Comparison of ENCODE assay signal across 18 mouse cellular contexts in genomic region chr5:34165793-34166192, GRCm38 (mm10). TPM values are rescaled to one million over a fixed set of nuclear protein-coding genes. Genes with fewer than 3 reads are reported as not detected.
DNase-seq lines count a peak whose midpoint lies in the region; ATAC-seq and TF ChIP-seq lines count a peak whose summit lies in the region.
"Had no signal": no experiment of that assay in that cellular context is flagged by ENCODE, and none has a peak within 500 bp of the region (broad histone marks: within the 10 kb centered on the region; RNA-seq: fewer than 3 reads in every experiment).

No protein-coding gene starts in this region.

- H3K9ac ChIP-seq in forebrain, embryonic 13.5 days: 0 out of 2 replicates have a peak overlapping the region, but pooled peaks have one; percentile 5
- H3K9ac ChIP-seq in lung, embryonic 14.5 days: no peak overlapping the region
- no peak overlapping the region for H3K9ac ChIP-seq in liver, postnatal 0 days (replicated peaks)
- no peak overlapping the region for H3K9ac ChIP-seq in hindbrain, embryonic 16.5 days (ENCODE audit: low read depth, low read length)
- H3K9ac ChIP-seq: forebrain, postnatal 0 days; heart, embryonic 15.5 days; hindbrain, embryonic 13.5 days had no signal

- no peak for TF ChIP-seq CTCF in lung, embryonic 14.5 days (IDR thresholded peaks at IDR 0.05; ENCODE audit: low read depth)
- no peak for TF ChIP-seq CTCF in liver, postnatal 0 days (IDR thresholded peaks at IDR 0.05; ENCODE audit: low read depth)

- no peak for ATAC-seq in forebrain, embryonic 13.5 days
- no peak for ATAC-seq in lung, embryonic 14.5 days (ENCODE audit: insufficient read depth)
- no peak for ATAC-seq in liver, postnatal 0 days
- no peak for ATAC-seq in hindbrain, embryonic 16.5 days
- ATAC-seq: forebrain, postnatal 0 days had no signal

- H3K36me3 ChIP-seq in forebrain, embryonic 13.5 days (ENCODE audit: poor library complexity, severe bottlenecking): peaks cover 13% of the 10 kb centered on the region
- peaks cover 51% of the 10 kb centered on the region for H3K36me3 ChIP-seq in forebrain, embryonic 10.5 days (replicated peaks)
- H3K36me3 ChIP-seq in lung, embryonic 14.5 days (ENCODE audit: insufficient read depth): peaks cover 24% of the 10 kb centered on the region
- peaks cover 19% of the 10 kb centered on the region for H3K36me3 ChIP-seq in liver, postnatal 0 days (replicated peaks; ENCODE audit: insufficient read depth, low read length)
- no peaks in the 10 kb centered on the region for H3K36me3 ChIP-seq in hindbrain, embryonic 16.5 days (ENCODE audit: control insufficient read depth, insufficient read depth, low read length)

- 88% methylated on average over 4 of the region's 4 CpGs for WGBS in forebrain, embryonic 13.5 days
- WGBS in forebrain, embryonic 10.5 days: 91% methylated on average over 4 of the region's 4 CpGs
- 55% methylated on average over 4 of the region's 4 CpGs for WGBS in lung, embryonic 14.5 days
- WGBS in liver, postnatal 0 days (ENCODE audit: insufficient replicate concordance): 37% methylated on average over 4 of the region's 4 CpGs
- 85% methylated on average over 4 of the region's 4 CpGs for WGBS in hindbrain, embryonic 16.5 days

- no peak for TF ChIP-seq EP300 in liver, postnatal 0 days (IDR thresholded peaks at IDR 0.05; ENCODE audit: low read depth)

- no peak overlapping the region for H3K27ac ChIP-seq in forebrain, embryonic 13.5 days
- no peak overlapping the region for H3K27ac ChIP-seq in forebrain, embryonic 10.5 days
- H3K27ac ChIP-seq in lung, embryonic 14.5 days (ENCODE audit: low read depth): no peak overlapping the region
- no peak overlapping the region for H3K27ac ChIP-seq in liver, postnatal 0 days (ENCODE audit: low read depth)
- no peak overlapping the region for H3K27ac ChIP-seq in hindbrain, embryonic 16.5 days (ENCODE audit: low read depth, low read length)
- H3K27ac ChIP-seq: heart, embryonic 15.5 days; hindbrain, embryonic 13.5 days had no signal

- H3K27me3 ChIP-seq in forebrain, embryonic 13.5 days: no peaks in the 10 kb centered on the region
- no peaks in the 10 kb centered on the region for H3K27me3 ChIP-seq in forebrain, embryonic 10.5 days (ENCODE audit: poor library complexity, severe bottlenecking)
- no peaks in the 10 kb centered on the region for H3K27me3 ChIP-seq in lung, embryonic 14.5 days (ENCODE audit: insufficient read depth, low read length)
- no peaks in the 10 kb centered on the region for H3K27me3 ChIP-seq in liver, postnatal 0 days (ENCODE audit: insufficient read depth, low read length)
- no peaks in the 10 kb centered on the region for H3K27me3 ChIP-seq in hindbrain, embryonic 16.5 days (replicated peaks; ENCODE audit: control insufficient read depth, insufficient read depth, low read length)
- H3K27me3 ChIP-seq: heart, embryonic 15.5 days; hindbrain, embryonic 13.5 days had no signal

- H3K4me3 ChIP-seq in forebrain, embryonic 13.5 days: no peak overlapping the region
- no peak overlapping the region for H3K4me3 ChIP-seq in forebrain, embryonic 10.5 days
- no peak overlapping the region for H3K4me3 ChIP-seq in lung, embryonic 14.5 days (ENCODE audit: low read depth, low read length)
- peak overlapping the region; percentile 17 for H3K4me3 ChIP-seq in liver, postnatal 0 days (ENCODE audit: low read depth, low read length)
- H3K4me3 ChIP-seq in hindbrain, embryonic 16.5 days (ENCODE audit: low read length): no peak overlapping the region
- H3K4me3 ChIP-seq: heart, embryonic 15.5 days; hindbrain, embryonic 13.5 days had no signal

- no peak for DNase-seq in forebrain, embryonic 10.5 days (ENCODE audit: extremely low spot score, low spot score)
- no peak for DNase-seq in lung, embryonic 14.5 days
- DNase-seq in lung, postnatal 14 days: no peak
- DNase-seq in adipocyte (ENCODE audit: low spot score): peak; percentile 27
- no peak for DNase-seq in liver, postnatal 0 days
- no peak for DNase-seq in adrenal gland, adult 2 months
- DNase-seq: adrenal gland, postnatal 25 days; cerebellum, postnatal 10 days; embryo, embryonic 11 days; forebrain, postnatal 0 days; kidney, adult 2 months; lung, postnatal 10 days; midbrain, embryonic 14.5 days; thymus, postnatal 36 days had no signal

- H3K9me3 ChIP-seq in forebrain, embryonic 13.5 days (replicated peaks): no peaks in the 10 kb centered on the region
- H3K9me3 ChIP-seq in forebrain, embryonic 10.5 days: no peaks in the 10 kb centered on the region
- H3K9me3 ChIP-seq in lung, embryonic 14.5 days (ENCODE audit: low read depth, low read length): no peaks in the 10 kb centered on the region
- no peaks in the 10 kb centered on the region for H3K9me3 ChIP-seq in liver, postnatal 0 days (ENCODE audit: low read length)
- no peaks in the 10 kb centered on the region for H3K9me3 ChIP-seq in hindbrain, embryonic 16.5 days (ENCODE audit: control insufficient read depth, low read length)
- H3K9me3 ChIP-seq: heart, embryonic 15.5 days; hindbrain, embryonic 13.5 days had no signal

- peaks cover 27% of the 10 kb centered on the region for H3K4me1 ChIP-seq in forebrain, embryonic 13.5 days
- peaks cover 45% of the 10 kb centered on the region for H3K4me1 ChIP-seq in forebrain, embryonic 10.5 days
- peaks cover 12% of the 10 kb centered on the region; the same call in 1 of the 2 replicates for H3K4me1 ChIP-seq in lung, embryonic 14.5 days (ENCODE audit: insufficient read depth)
- H3K4me1 ChIP-seq in liver, postnatal 0 days (ENCODE audit: insufficient read depth): peaks cover 16% of the 10 kb centered on the region
- peaks cover 7% of the 10 kb centered on the region for H3K4me1 ChIP-seq in hindbrain, embryonic 16.5 days (ENCODE audit: control insufficient read depth, insufficient read depth, low read depth, low read length)

- peak overlapping the region; percentile 19; the same call in 1 of the 2 replicates for H3K4me2 ChIP-seq in forebrain, embryonic 13.5 days
- peak overlapping the region; percentile 19 for H3K4me2 ChIP-seq in lung, embryonic 14.5 days
- H3K4me2 ChIP-seq in liver, postnatal 0 days (ENCODE audit: low read depth, low read length): peak overlapping the region; percentile 47
- no peak overlapping the region; the same call in 1 of the 2 replicates for H3K4me2 ChIP-seq in hindbrain, embryonic 16.5 days (ENCODE audit: low read length)
- H3K4me2 ChIP-seq: heart, embryonic 15.5 days; hindbrain, embryonic 13.5 days had no signal

RNA-seq across cellular contexts. Expression of gene Poln, which starts 3.5 kb away (rescaled TPM):
- polyA plus RNA-seq in forebrain, embryonic 13.5 days (2015; fragmentation: Nextera tagmentation; extraction: Ambion mirVana): 0.49 and 0.88 TPM in 2 replicates
- polyA plus RNA-seq in forebrain, embryonic 10.5 days (2016; fragmentation: Nextera tagmentation; extraction: Ambion mirVana): 0.77 and 0.89 TPM in 2 replicates
- 1.2 and 1.4 TPM in 2 replicates for polyA plus RNA-seq in lung, embryonic 14.5 days (2014; fragmentation: Nextera tagmentation; extraction: Ambion mirVana)
- 0.38 and 0.47 TPM in 2 replicates for polyA plus RNA-seq in liver, postnatal 0 days (2015; fragmentation: Nextera tagmentation; extraction: Ambion mirVana)
- total RNA-seq in adrenal gland, adult 2 months (2021): 10 to 100 TPM in 1 of 2 experiments, 1 to 10 TPM in 1; 7.0 to 12.3 TPM
- 3.2 and 3.9 TPM in 2 replicates for polyA plus RNA-seq in adrenal gland, adult 2 months (2012; rRNA removed)
- 0.20 and 0.52 TPM in 2 replicates for polyA plus RNA-seq in hindbrain, embryonic 16.5 days (2015; fragmentation: Nextera tagmentation; extraction: Ambion mirVana)

RNA-seq across cellular contexts. Expression of gene Haus3, which starts 3.5 kb away (rescaled TPM):
- 32.0 and 32.7 TPM in 2 replicates for polyA plus RNA-seq in forebrain, embryonic 13.5 days (2015; fragmentation: Nextera tagmentation; extraction: Ambion mirVana)
- 53.8 and 59.4 TPM in 2 replicates for polyA plus RNA-seq in forebrain, embryonic 10.5 days (2016; fragmentation: Nextera tagmentation; extraction: Ambion mirVana)
- 44.0 and 46.8 TPM in 2 replicates for polyA plus RNA-seq in lung, embryonic 14.5 days (2014; fragmentation: Nextera tagmentation; extraction: Ambion mirVana)
- polyA plus RNA-seq in liver, postnatal 0 days (2015; fragmentation: Nextera tagmentation; extraction: Ambion mirVana): 12.3 and 14.0 TPM in 2 replicates
- 1 to 10 TPM; 7.2 to 8.4 TPM for total RNA-seq in adrenal gland, adult 2 months (2021)
- polyA plus RNA-seq in adrenal gland, adult 2 months (2012; rRNA removed): 0.11 and 0.33 TPM in 2 replicates
- 13.8 and 14.2 TPM in 2 replicates for polyA plus RNA-seq in hindbrain, embryonic 16.5 days (2015; fragmentation: Nextera tagmentation; extraction: Ambion mirVana)

RNA-seq across cellular contexts. Expression of gene Mxd4, which starts 21.7 kb away (rescaled TPM):
- 28.2 and 31.1 TPM in 2 replicates for polyA plus RNA-seq in forebrain, embryonic 13.5 days (2015; fragmentation: Nextera tagmentation; extraction: Ambion mirVana)
- polyA plus RNA-seq in forebrain, embryonic 10.5 days (2016; fragmentation: Nextera tagmentation; extraction: Ambion mirVana): 11.1 and 14.6 TPM in 2 replicates
- 47.6 and 50.8 TPM in 2 replicates for polyA plus RNA-seq in lung, embryonic 14.5 days (2014; fragmentation: Nextera tagmentation; extraction: Ambion mirVana)
- polyA plus RNA-seq in liver, postnatal 0 days (2015; fragmentation: Nextera tagmentation; extraction: Ambion mirVana): 7.5 and 9.4 TPM in 2 replicates
- total RNA-seq in adrenal gland, adult 2 months (2021): 100 to 1,000 TPM; 100 to 125 TPM
- 260 and 308 TPM in 2 replicates for polyA plus RNA-seq in adrenal gland, adult 2 months (2012; rRNA removed)
- 31.0 and 33.9 TPM in 2 replicates for polyA plus RNA-seq in hindbrain, embryonic 16.5 days (2015; fragmentation: Nextera tagmentation; extraction: Ambion mirVana)

Comparison
In these comparisons a context has a peak if more than half of its experiments do, and no peak if none do; other contexts are left out.
1. RNA of gene Haus3, which starts 3.5 kb away (polyA plus RNA-seq): 53.8 to 59.4 TPM in forebrain, embryonic 10.5 days, 44.0 to 46.8 TPM in lung, embryonic 14.5 days, 32.0 to 32.7 TPM in forebrain, embryonic 13.5 days, 13.8 to 14.2 TPM in hindbrain, embryonic 16.5 days and 12.3 to 14.0 TPM in liver, postnatal 0 days; 0.11 to 0.33 TPM in adrenal gland, adult 2 months; every median in the first group is over 10 times any median in the second.